Mouse (Mus musculus): Measurements from ENCODE around the gene Inha.

- TF ChIP-seq POLR2A (IDR thresholded peaks at IDR 0.05; ENCODE audit: borderline replicate concordance, extremely low read depth, insufficient read depth, insufficient read length, poor library complexity, severe bottlenecking) (no peak), CTCF (IDR thresholded peaks at IDR 0.05; ENCODE audit: borderline replicate concordance, extremely low read depth, insufficient read depth, insufficient read length) (no peak)
Measured at GRCm38 (mm10) chr1:75544351-75544750, 37.5 kb downstream of the Inha start.

Measured in brain, embryonic 14.5 days (tissue).